Mouse (Mus musculus): ENCODE data around the gene Wwox.

DNA sequence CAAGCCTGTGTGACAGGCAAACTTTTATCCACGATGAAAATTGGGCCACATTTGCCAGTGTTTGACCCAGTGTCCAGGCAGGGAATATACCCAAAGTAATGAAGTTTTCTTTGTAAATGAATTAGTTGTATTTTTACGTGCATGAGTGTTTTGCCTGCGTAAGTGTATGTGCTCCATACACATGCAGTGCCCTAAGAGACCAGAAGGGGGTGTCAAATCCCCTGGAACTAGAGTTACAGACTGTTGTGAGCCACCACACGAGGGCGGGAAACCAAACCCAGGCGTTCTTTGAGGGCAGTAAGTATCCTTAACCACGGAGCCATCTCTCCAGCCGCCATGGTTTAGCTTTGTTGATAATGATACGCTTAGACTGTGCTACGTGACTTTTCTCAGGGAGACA lies 755.9 kb downstream of the Wwox start:
- no peak for TF ChIP-seq CTCF (IDR thresholded peaks at IDR 0.05 in 2 of 3, conservative IDR thresholded peaks at IDR 0.05 in 1 of 3; ENCODE audit: control insufficient read depth in 1 of 3, insufficient read depth in 1 of 3, low read depth in 2 of 3, low read length in 3 of 3, poor library complexity in 1 of 3, severe bottlenecking in 1 of 3)
- TF ChIP-seq ZNF384 (IDR thresholded peaks at IDR 0.05; ENCODE audit: low read depth, low read length) = no peak
- TF ChIP-seq EP300 (IDR thresholded peaks at IDR 0.05; ENCODE audit: low read depth in 1 of 2, low read length in 2 of 2) = no peak
- TF ChIP-seq ZMIZ1 (IDR thresholded peaks at IDR 0.05; ENCODE audit: low read depth, low read length) = no peak
- no peak for TF ChIP-seq SIN3A (IDR thresholded peaks at IDR 0.05; ENCODE audit: low read length)
- no peak for TF ChIP-seq POLR2A (IDR thresholded peaks at IDR 0.05; ENCODE audit: control insufficient read depth in 1 of 2, insufficient read depth in 1 of 2, low read depth in 1 of 2, low read length in 2 of 2, poor library complexity in 1 of 2)
- no peak for TF ChIP-seq TAL1 (IDR thresholded peaks at IDR 0.05; ENCODE audit: low read length)
- no peak for TF ChIP-seq USF1 (IDR thresholded peaks at IDR 0.05; ENCODE audit: low read depth, low read length)
- TF ChIP-seq TBP (IDR thresholded peaks at IDR 0.05; ENCODE audit: low read depth, low read length) = no peak
- no peak for TF ChIP-seq CHD1 (IDR thresholded peaks at IDR 0.05; ENCODE audit: low read depth, low read length)
- TF ChIP-seq GATA1 (IDR thresholded peaks at IDR 0.05; ENCODE audit: low read depth, low read length) = no peak
- no peak for TF ChIP-seq MAFK (IDR thresholded peaks at IDR 0.05; ENCODE audit: borderline replicate concordance, low read depth, low read length)
- TF ChIP-seq MYC (IDR thresholded peaks at IDR 0.05; ENCODE audit: low read depth, low read length) = no peak
